Mouse (Mus musculus): ENCODE measurements around the gene Hacd2. TPM values are rescaled to one million over a fixed set of nuclear protein-coding genes. Genes with fewer than 3 reads are reported as not detected.

The Hacd2 gene
- polyA plus RNA-seq, 1 experiment from 2014 or later = 106 TPM

- ATAC-seq (ENCODE audit: insufficient read depth, low FRiP score) = no peak
- H3K9ac ChIP-seq (ENCODE audit: low read length) = no peak overlapping the region
- 0 out of 2 replicates have a peak, but pooled peaks cover 4% of the 10 kb centered on the region for H3K36me3 ChIP-seq (ENCODE audit: control insufficient read depth, insufficient read depth, low read length)
Observed at GRCm38 (mm10) chr16:35075643-35076042, 53.4 kb downstream of the Hacd2 start.

GRCm38 (mm10) chr16:35093500-35093899, 71.3 kb downstream of the Hacd2 start:
- H3K27me3 ChIP-seq (ENCODE audit: control insufficient read depth, insufficient read depth, low read length) = no peaks in the 10 kb centered on the region
- H3K27ac ChIP-seq (ENCODE audit: low read length) = no peak overlapping the region
- no peak overlapping the region for H3K9ac ChIP-seq (ENCODE audit: low read length)
- no peaks in the 10 kb centered on the region for H3K36me3 ChIP-seq (ENCODE audit: control insufficient read depth, insufficient read depth, low read length)
- H3K4me2 ChIP-seq (ENCODE audit: low read depth, low read length) = no peak overlapping the region
- ATAC-seq (ENCODE audit: insufficient read depth, low FRiP score) = no peak
- H3K9me3 ChIP-seq (replicated peaks; ENCODE audit: control insufficient read depth, low read length) = no peaks in the 10 kb centered on the region
- no peak overlapping the region for H3K4me3 ChIP-seq (replicated peaks; ENCODE audit: low read length)
- no peaks in the 10 kb centered on the region for H3K4me1 ChIP-seq (ENCODE audit: control insufficient read depth, insufficient read depth, low read length)

More at GRCm38 (mm10) chr16:35075643-35076042, 53.4 kb downstream of the Hacd2 start:
- Histone ChIP-seq H3K27me3 (ENCODE audit: control insufficient read depth, insufficient read depth, low read length) (no peaks in the 10 kb centered on the region), H3K4me1 (ENCODE audit: control insufficient read depth, insufficient read depth, low read length) (no peaks in the 10 kb centered on the region), H3K27ac (ENCODE audit: low read length) (no peak overlapping the region), H3K4me3 (replicated peaks; ENCODE audit: low read length) (no peak overlapping the region), H3K9me3 (replicated peaks; ENCODE audit: control insufficient read depth, low read length) (no peaks in the 10 kb centered on the region), H3K4me2 (ENCODE audit: low read depth, low read length) (no peak overlapping the region)
- 82% methylated on average over 3 of the region's 3 CpGs for WGBS

GRCm38 (mm10) chr16:35097870-35098530, 75.8 kb downstream of the Hacd2 start:
- Histone ChIP-seq H3K9ac (ENCODE audit: low read length) (no peak overlapping the region), H3K4me1 (ENCODE audit: control insufficient read depth, insufficient read depth, low read length) (no peaks in the 10 kb centered on the region), H3K9me3 (replicated peaks; ENCODE audit: control insufficient read depth, low read length) (no peaks in the 10 kb centered on the region), H3K36me3 (ENCODE audit: control insufficient read depth, insufficient read depth, low read length) (0 out of 2 replicates have a peak, but pooled peaks cover 3% of the 10 kb centered on the region), H3K27me3 (ENCODE audit: control insufficient read depth, insufficient read depth, low read length) (no peaks in the 10 kb centered on the region), H3K27ac (ENCODE audit: low read length) (no peak overlapping the region), H3K4me3 (replicated peaks; ENCODE audit: low read length) (no peak overlapping the region), H3K4me2 (ENCODE audit: low read depth, low read length) (no peak overlapping the region)
- WGBS = 80% methylated on average over 3 of the region's 3 CpGs
- ATAC-seq (ENCODE audit: insufficient read depth, low FRiP score) = no peak

GRCm38 (mm10) chr16:35101751-35102420, 79.7 kb downstream of the Hacd2 start:
- no peaks in the 10 kb centered on the region for H3K27me3 ChIP-seq (ENCODE audit: control insufficient read depth, insufficient read depth, low read length)
- H3K27ac ChIP-seq (ENCODE audit: low read length) = no peak overlapping the region
- no peak overlapping the region for H3K4me2 ChIP-seq (ENCODE audit: low read depth, low read length)
- H3K4me1 ChIP-seq (ENCODE audit: control insufficient read depth, insufficient read depth, low read length) = no peaks in the 10 kb centered on the region
- no peak for ATAC-seq (ENCODE audit: insufficient read depth, low FRiP score)
- 75% methylated on average over 12 of the region's 12 CpGs for WGBS
- H3K36me3 ChIP-seq (ENCODE audit: control insufficient read depth, insufficient read depth, low read length) = peaks cover 8% of the 10 kb centered on the region; the same call in 1 of the 2 replicates
- no peak overlapping the region for H3K4me3 ChIP-seq (replicated peaks; ENCODE audit: low read length)
- H3K9me3 ChIP-seq (replicated peaks; ENCODE audit: control insufficient read depth, low read length) = no peaks in the 10 kb centered on the region
- H3K9ac ChIP-seq (ENCODE audit: low read length) = no peak overlapping the region

GRCm38 (mm10) chr16:35102866-35103620, 80.8 kb downstream of the Hacd2 start:
- WGBS = 61% methylated on average over 7 of the region's 7 CpGs
- Histone ChIP-seq H3K4me3 (replicated peaks; ENCODE audit: low read length) (no peak overlapping the region), H3K27me3 (ENCODE audit: control insufficient read depth, insufficient read depth, low read length) (no peaks in the 10 kb centered on the region)

GRCm38 (mm10) chr16:35107985-35108384, 85.8 kb downstream of the Hacd2 start:
- ATAC-seq (ENCODE audit: insufficient read depth, low FRiP score) = no peak
- H3K27ac ChIP-seq (ENCODE audit: low read length) = no peak overlapping the region
- H3K4me3 ChIP-seq (replicated peaks; ENCODE audit: low read length) = no peak overlapping the region
- WGBS = 79% methylated on average over 6 of the region's 6 CpGs
- H3K4me2 ChIP-seq (ENCODE audit: low read depth, low read length) = no peak overlapping the region
- H3K36me3 ChIP-seq (ENCODE audit: control insufficient read depth, insufficient read depth, low read length) = peaks cover 5% of the 10 kb centered on the region; the same call in 1 of the 2 replicates
- no peaks in the 10 kb centered on the region for H3K9me3 ChIP-seq (replicated peaks; ENCODE audit: control insufficient read depth, low read length)
- H3K4me1 ChIP-seq (ENCODE audit: control insufficient read depth, insufficient read depth, low read length) = peaks cover 9% of the 10 kb centered on the region; the same call in 1 of the 2 replicates
- no peak overlapping the region for H3K9ac ChIP-seq (ENCODE audit: low read length)
- no peaks in the 10 kb centered on the region for H3K27me3 ChIP-seq (ENCODE audit: control insufficient read depth, insufficient read depth, low read length)

More at GRCm38 (mm10) chr16:35102866-35103620, 80.8 kb downstream of the Hacd2 start:
- Histone ChIP-seq H3K36me3 (ENCODE audit: control insufficient read depth, insufficient read depth, low read length) (peaks cover 8% of the 10 kb centered on the region; the same call in 1 of the 2 replicates), H3K27ac (ENCODE audit: low read length) (no peak overlapping the region), H3K9me3 (replicated peaks; ENCODE audit: control insufficient read depth, low read length) (no peaks in the 10 kb centered on the region), H3K4me2 (ENCODE audit: low read depth, low read length) (no peak overlapping the region), H3K4me1 (ENCODE audit: control insufficient read depth, insufficient read depth, low read length) (no peaks in the 10 kb centered on the region), H3K9ac (ENCODE audit: low read length) (no peak overlapping the region)
- ATAC-seq (ENCODE audit: insufficient read depth, low FRiP score) = no peak

- H3K4me3 ChIP-seq (replicated peaks; ENCODE audit: low read length) = no peak overlapping the region
- H3K36me3 ChIP-seq (ENCODE audit: control insufficient read depth, insufficient read depth, low read length) = peaks cover 4% of the 10 kb centered on the region; the same call in 1 of the 2 replicates
- no peaks in the 10 kb centered on the region for H3K9me3 ChIP-seq (replicated peaks; ENCODE audit: control insufficient read depth, low read length)
- WGBS = 43% methylated on average over 8 of the region's 8 CpGs
- H3K9ac ChIP-seq (ENCODE audit: low read length) = no peak overlapping the region
- no peaks in the 10 kb centered on the region for H3K27me3 ChIP-seq (ENCODE audit: control insufficient read depth, insufficient read depth, low read length)
- H3K4me1 ChIP-seq (ENCODE audit: control insufficient read depth, insufficient read depth, low read length) = peaks cover 9% of the 10 kb centered on the region; the same call in 1 of the 2 replicates
- peak overlapping the region; percentile 79; the same call in 1 of the 2 replicates for H3K27ac ChIP-seq (ENCODE audit: low read length)
- H3K4me2 ChIP-seq (ENCODE audit: low read depth, low read length) = no peak overlapping the region
- ATAC-seq (ENCODE audit: insufficient read depth, low FRiP score) = no peak
Observed at GRCm38 (mm10) chr16:35109156-35109555, 86.9 kb downstream of the Hacd2 start.

- Histone ChIP-seq H3K36me3 (ENCODE audit: control insufficient read depth, insufficient read depth, low read length) (no peaks in the 10 kb centered on the region), H3K9ac (ENCODE audit: low read length) (no peak overlapping the region), H3K27me3 (ENCODE audit: control insufficient read depth, insufficient read depth, low read length) (no peaks in the 10 kb centered on the region), H3K4me1 (ENCODE audit: control insufficient read depth, insufficient read depth, low read length) (peaks cover 9% of the 10 kb centered on the region; the same call in 1 of the 2 replicates), H3K4me3 (replicated peaks; ENCODE audit: low read length) (no peak overlapping the region), H3K4me2 (ENCODE audit: low read depth, low read length) (no peak overlapping the region), H3K27ac (ENCODE audit: low read length) (peak overlapping the region; percentile 79), H3K9me3 (replicated peaks; ENCODE audit: control insufficient read depth, low read length) (no peaks in the 10 kb centered on the region)
- ATAC-seq (ENCODE audit: insufficient read depth, low FRiP score) = no peak
- 36% methylated on average over 7 of the region's 7 CpGs for WGBS
Observed at GRCm38 (mm10) chr16:35109656-35110291, 87.5 kb downstream of the Hacd2 start.
